Mouse (Mus musculus) gastrocnemius, postnatal 4 days (tissue): ENCODE data around the gene 2310007B03Rik. TPM values are rescaled to one million over a fixed set of nuclear protein-coding genes. Genes with fewer than 3 reads are reported as not detected.

ENCODE experiments used
- DNase-seq, 2 experiments: peaks; one replicate each; pipeline ENCODE4 v3.0.0; 2021 to 2022; ENCODE audit warnings: low spot score in 2 of 2, mixed read lengths in 2 of 2
- total RNA-seq, 2 experiments: library from RNA; stranded (reverse); gene quantifications; 2 replicates each; pipeline ENCODE4 v1.2.3; 2021

Gene 2310007B03Rik
- total RNA-seq, 2 experiments from 2014 or later: not detected

- DNase-seq: peak in 1 of 2 experiments; percentile 36
Measured at GRCm38 (mm10) chr1:93114713-93115463, 45.9 kb downstream of the 2310007B03Rik start.

DNA sequence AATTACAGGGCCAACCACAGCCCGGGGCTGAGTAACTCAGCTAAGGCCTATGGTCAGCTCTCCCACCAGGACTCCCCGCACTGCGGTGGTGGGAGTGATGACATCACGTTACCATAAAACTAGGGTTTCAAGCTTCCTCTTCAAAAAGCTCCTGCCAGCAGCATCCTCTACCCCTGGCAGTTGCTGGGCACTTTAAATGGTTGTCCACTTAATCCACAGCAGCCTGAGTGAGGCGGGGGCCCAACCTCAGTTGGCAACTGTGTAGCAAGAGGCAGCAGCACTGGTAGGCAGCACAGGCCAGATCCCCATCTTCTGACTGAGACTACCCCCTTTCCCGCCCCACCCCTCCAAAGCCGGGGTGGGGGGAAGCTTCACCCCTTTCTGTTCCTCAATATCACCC is 58.0 kb downstream of the 2310007B03Rik start:
- DNase-seq: no peak

DNA sequence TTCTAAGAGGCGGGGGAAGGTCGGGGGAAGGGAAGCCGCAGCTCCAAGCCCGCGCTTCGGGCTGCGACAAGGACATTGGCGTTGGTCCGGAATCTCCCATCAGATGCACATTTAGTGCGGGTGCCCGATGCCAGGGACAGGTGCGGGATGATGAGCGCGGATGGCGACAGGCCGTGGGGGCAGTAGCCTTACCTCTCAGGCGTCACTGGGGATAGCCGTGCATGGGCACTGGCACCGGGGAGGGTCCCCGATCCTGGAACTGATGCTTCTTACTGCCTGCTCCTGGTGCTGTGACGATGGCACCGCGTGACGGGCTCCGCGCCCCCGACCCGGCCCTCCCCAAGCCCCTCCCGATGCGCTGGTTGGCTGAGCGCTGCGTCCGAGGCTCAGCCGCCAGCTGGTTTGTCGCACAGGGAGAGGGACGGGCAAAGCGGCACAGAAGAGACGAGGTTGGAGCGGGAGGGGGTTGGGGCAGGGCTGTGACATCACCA is 59.1 kb downstream of the 2310007B03Rik start, which contains the start of gene Kif1a:
Gene Kif1a, minus strand, starts transcription at position 381 of the 491 bp plus-strand sequence.
- DNase-seq: peak in 1 of 2 experiments; percentile 16

Other genes starting within 250 kb of the 2310007B03Rik start
- 10 to 100 TPM; 12.6 to 13.8 TPM for gene Capn10, start 226.6 kb downstream of the 2310007B03Rik start, total RNA-seq
- under 1 TPM; 0.13 to 0.66 TPM for gene Gpr35, start 210.1 kb downstream of the 2310007B03Rik start, total RNA-seq
- not detected for gene Aqp12, start 154.6 kb downstream of the 2310007B03Rik start, total RNA-seq
- gene Kif1a, start 59.0 kb downstream of the 2310007B03Rik start, total RNA-seq: 1 to 10 TPM; 6.3 to 6.9 TPM
- under 1 TPM in 1 of 2 experiments, not detected in 1; 0.78 TPM for gene Agxt, start 25.7 kb downstream of the 2310007B03Rik start, total RNA-seq
- gene Crocc2, start 7.8 kb upstream of the 2310007B03Rik start, total RNA-seq: not detected
- 1 to 10 TPM; 6.3 to 9.1 TPM for gene Sned1, start 74.9 kb upstream of the 2310007B03Rik start, total RNA-seq
- 10 to 100 TPM; 16.8 to 17.4 TPM for gene Mterf4, start 145.0 kb upstream of the 2310007B03Rik start, total RNA-seq
- gene Ppp1r7, start 181.9 kb upstream of the 2310007B03Rik start, total RNA-seq: 10 to 100 TPM; 27.2 to 27.3 TPM
- 1 to 10 TPM; 6.0 to 6.4 TPM for gene Pask, start 182.5 kb upstream of the 2310007B03Rik start, total RNA-seq
- not detected for gene Ano7, start 213.0 kb upstream of the 2310007B03Rik start, total RNA-seq